Mouse (Mus musculus) kidney, adult 8-10 months (tissue): ENCODE measurements around the gene Net1.
A peak's percentile ranks its signal among the peaks of the same experiment; 100 is the strongest.
"Not testable (repeated sequence)": the region's sequence is repeated elsewhere in the genome, so short reads cannot be mapped to it uniquely, and the experiment has no call there.

Experiments
- DNase-seq, 2 experiments: peaks; one replicate each; pipeline ENCODE4 v3.0.0; 2022

Gene Net1

DNA sequence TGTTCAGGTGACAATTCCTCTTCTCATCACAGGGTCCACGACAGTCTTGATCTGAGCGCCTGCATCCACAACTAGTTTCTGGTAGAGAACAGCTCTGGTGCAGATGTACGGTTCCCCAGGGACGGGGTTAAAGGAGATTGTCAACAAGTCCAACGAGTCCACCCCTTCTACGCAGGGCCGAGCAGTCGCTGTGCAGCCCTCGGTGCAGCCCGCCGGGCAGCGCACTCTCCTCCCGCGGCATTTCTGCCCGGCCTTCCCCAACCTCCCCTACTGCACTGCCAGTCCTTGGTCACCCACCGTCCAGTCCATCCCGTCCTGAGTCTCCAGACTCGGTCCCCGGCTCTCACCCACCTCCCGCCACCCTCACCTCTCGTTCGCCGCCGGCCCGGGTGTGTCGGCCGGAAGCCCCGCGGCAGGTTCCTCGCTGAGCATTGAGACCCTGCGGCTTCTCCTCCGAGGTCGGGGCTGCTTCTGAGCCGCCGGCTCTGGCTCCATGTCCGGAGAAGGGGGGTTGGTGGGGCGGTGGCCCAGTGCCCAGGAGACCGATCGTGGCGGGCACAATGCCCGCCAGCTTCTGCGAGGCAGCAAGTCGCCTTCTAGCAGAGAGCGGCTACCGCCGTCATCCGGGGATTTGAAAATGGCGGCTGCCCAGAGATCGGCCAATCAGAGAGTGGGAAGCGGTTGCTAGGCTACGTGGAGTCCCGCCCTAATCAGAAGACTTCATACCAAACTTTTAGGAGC, at the start of gene Net1, which contains the start of gene Tubal3:
Gene Net1 (minus strand): TSS at position 650 of the 741 bp plus-strand sequence.
Gene Tubal3 (plus strand): TSS at position 704 of the 741 bp plus-strand sequence.
- peak; percentile 82 to 91 for DNase-seq

DNA sequence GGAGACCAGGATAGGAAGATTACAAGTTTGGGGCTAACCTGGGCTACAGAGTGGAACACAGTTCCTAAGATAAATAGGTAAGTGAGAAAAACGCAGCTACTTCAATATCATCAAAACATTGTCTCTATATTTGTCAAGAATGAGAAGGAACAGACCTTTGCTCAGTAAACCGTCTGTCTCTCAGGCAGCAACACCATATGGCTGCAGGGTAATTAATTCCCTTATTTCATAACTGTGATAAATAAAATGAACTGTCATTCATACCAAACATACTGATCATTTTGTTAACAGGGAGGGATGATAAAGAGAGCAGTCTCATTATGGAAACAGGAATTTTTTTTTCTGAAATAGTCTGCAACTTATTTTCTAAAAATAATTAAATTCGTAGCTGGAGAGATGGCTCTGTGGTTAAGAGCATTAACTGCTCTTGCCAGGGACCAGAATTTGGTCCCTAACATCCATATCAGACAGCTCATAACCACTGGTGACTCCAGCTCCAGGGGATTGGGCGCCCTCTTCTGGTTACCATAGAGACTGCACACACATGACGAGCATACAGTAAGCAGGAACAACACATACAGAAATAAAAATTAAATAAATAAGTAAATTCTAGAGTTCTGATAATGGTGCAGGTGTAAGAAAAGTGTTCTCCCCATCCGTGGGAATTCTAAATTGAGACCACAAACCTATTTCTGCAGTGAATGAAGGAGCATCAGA, 33.3 kb upstream of the Net1 start:
- DNase-seq: no peak

DNA sequence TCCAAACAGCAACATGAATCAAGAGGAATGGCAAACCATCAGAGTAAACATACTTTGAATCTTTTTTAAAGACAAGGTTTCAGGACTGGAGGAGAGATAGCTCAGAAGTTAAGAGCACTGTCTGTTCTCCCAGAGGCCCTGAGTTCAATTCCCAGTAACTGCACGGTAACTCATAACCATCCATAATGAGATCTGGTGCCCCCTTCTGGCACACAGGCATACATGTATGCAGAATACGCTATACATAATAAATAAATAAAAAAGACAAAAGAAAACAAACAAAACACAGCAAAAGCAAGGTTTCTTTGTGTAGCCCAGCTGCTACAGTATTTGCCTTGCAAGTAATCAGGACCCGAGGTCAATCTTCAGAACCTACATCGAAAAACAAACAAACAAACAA, 31.5 kb upstream of the Net1 start:
- DNase-seq: no peak

DNA sequence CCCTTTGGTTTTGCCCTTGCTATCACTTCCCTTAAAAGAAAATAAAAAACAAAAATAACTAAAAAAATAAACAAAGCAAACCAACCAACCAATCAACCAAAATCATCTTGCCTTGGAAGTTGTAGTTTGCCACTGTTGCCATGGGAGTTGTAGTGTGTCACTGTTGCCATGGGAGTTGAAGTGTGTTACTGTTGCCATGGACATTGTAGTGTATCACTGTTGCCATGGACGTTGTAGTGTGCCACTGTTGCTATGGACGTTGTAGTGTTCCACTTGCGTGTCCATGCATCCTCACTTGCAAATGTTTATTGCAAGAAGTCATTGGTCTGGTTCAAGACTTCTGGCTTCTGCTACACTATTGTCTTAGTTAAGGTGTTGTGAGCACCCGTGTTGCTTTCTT, 29.2 kb upstream of the Net1 start:
- DNase-seq: no peak

DNA sequence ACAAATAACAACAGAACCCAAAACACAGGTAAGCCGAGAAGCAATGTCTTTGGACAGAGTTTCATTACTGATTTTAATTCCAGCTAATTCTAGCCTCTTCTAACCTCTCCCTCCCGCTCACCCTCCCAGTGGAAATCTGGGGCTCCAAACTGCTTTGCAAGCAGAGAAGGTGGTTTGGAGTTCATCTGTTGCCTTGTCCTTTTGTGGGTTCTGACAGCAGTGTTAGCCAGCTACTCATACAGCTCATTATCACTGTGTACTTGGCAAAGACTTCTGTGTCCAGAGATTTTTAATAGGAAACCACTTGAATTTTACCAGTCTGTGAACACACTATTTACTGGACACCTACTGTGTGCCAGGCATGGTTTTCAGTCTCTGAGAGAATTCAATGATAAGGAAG, 27.2 kb upstream of the Net1 start, which contains the start of gene Ucn3:
Gene Ucn3 (minus strand): TSS at position 101 of the 400 bp plus-strand sequence.
- no peak for DNase-seq

DNA sequence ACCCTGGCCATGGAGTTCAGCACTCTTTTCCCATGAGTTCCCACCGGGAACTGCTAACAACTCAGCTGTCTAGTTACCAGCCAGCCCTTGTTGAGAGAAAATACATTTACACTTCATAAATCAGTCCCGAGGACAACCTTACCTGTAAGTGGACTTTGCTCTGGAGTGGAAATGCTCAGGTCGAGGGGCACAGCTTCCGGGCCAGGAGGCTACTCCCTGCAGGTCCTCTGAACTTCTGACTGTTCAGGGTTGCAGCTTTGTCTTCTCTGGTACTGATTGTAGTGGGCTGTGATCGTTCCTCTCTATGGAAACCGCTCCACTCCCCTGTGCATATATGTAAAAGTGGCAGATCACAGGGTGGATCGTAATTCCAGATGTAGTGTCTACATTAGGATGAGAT, 26.7 kb upstream of the Net1 start:
- DNase-seq: no peak

DNA sequence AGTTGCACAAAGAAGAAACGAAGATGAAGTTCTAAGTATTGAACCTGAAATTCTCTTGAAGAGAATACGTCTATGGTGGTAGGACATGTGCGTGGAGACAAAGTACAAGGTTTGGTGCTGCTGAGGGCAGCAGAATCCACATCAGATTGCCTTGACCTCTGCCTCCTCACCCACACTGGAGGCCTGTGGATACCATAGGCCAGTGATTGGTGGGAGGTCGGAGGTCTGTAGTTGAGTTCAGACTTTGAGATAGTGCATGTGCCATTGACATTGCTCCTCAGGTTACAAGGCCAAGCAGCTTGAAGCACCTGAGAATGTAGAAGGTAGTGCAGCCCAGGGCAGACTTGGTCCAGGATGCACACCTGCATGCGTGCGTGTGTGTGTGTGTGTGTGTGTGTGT, 8.0 kb upstream of the Net1 start:
- DNase-seq: no peak

DNA sequence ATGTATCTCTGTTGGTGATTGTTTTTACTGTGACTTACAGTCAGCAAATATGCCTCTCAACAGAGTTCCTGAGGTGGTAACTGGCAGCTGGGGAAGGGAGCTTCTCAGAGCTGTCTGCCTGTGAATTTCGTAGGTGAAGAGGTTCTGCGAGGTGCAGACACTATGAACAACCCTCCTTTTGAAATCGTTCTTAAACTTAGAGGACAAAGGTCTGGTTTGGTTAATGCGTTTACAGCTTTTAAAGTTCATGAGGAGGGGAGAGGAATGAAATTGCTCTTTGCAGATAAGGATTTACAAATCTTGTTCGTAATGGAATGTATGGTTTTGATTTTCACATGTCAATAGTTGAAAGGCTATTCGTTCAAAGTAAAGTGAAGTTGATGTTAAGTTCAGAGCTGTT, 7.6 kb upstream of the Net1 start:
- no peak for DNase-seq

DNA sequence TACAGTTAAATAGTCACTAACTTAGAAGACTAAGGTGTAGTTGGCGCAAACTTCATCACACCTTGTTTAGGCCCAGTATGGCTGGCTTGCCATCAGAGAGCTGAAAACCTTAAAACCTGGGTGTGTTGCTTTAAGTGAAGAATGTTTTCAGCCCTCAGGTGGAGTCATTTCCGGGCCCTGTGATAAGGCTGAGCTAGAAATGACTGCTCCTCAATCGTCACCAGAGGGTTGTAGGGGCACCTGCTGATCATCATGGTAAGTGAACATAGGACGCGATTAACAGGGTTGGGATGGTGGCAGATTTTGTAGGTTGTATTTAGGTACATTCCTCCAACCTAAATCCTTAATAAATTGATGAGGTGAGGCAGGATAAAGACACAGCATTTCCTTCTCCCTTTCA, 6.5 kb upstream of the Net1 start:
- DNase-seq: no peak

DNA sequence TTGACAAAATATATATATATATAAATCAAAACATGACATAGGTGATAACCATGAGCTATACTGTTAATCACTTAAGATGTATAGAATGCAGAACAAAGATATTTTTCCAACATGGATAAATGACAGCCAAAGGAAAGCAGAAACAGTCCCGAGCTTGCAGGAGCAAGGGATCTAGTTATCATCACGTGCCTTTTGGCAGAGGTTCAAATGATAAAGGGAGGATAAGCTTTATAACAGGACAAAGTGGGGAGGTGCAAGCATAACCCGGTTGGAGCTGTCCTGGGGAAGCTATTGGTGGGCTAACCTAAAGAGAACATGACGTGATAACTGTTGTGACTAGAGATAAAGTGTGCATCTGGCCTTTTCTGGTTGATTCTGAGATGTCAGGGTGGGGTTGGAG, 4.5 kb downstream of the Net1 start:
- no peak for DNase-seq

DNA sequence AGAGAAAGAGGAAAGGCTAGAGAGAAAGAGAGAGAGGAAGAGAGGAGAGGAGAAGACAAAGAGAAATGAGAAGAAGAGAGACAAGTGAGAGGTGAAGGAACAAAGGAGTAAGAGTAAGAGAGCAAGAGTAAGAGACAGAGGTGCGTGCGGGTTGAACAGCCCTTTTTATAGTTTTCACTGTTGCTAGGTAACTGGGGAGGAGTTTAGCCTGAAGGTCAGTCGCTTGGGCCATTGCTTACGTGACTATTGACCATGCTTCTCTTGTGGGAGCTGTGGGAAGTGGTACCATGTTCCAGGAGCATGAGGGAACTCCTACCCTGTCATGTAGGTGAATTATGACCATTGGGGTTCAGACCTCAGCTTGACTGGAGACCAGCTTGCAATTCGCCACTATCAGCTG, 7.7 kb downstream of the Net1 start:
- DNase-seq: no peak

DNA sequence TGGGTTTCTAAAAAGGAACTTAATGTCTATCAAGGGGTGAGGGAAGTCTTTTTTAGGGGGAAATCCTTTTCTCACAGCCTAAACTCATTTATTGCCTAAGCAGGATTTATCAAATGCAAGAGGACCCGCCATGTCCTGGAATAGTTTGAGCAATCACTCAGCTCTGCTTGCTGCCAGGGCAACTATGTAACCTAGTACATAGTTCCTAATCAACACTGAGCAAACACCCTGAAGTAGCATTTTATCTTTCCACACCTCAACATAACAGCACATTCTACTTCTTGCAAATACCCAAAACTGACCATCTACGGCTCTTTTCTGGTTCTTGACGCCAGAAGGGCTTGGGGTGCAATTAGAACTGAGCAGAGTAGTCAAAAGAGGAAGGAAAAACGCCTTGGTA, 9.8 kb downstream of the Net1 start:
- DNase-seq: no peak

DNA sequence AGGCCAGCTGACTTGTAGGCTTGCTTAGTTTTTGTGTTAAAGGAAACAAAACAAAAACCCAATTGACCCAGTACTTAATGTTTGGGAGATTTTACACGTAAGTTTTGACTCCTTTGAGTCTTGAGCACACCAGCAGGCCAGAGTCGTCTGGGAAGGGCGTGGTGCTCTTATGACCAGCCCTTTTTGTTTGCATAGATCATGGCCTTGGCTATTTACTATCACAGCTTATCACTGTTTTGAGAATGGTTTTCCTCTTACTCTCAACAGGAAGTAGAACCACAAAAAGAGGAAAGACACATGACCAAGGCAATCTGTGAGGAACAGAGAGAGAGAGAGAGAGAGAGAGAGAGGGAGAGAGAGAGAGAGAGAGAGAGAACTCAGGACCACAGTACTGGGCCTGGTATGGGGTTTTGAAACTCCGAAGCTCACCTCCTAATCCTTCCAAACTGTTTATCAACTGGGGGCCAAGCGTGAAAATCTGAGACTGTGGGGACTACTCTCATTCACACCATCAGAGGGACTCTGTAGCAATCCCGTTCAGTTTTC, 10.8 kb downstream of the Net1 start:
- DNase-seq: no peak

DNA sequence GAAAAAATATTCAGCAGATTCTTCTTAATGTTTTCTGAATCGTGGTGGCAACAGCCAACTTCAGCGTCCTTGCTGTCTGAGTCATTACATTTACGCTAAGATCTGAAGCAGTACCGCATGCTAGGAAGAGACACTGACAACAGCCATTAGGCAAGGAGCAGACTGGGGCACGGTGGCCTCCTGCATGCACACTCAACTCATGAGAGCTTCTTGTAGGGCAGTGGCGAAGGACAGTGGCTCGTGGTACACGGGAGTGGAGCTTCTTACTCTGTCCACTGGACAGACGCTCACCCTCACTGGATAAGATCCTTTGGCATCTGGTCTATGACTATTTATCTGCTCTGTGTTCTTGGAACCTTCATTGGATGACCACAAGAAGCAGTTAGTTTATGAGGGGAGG, 18.7 kb downstream of the Net1 start:
- no peak for DNase-seq

DNA sequence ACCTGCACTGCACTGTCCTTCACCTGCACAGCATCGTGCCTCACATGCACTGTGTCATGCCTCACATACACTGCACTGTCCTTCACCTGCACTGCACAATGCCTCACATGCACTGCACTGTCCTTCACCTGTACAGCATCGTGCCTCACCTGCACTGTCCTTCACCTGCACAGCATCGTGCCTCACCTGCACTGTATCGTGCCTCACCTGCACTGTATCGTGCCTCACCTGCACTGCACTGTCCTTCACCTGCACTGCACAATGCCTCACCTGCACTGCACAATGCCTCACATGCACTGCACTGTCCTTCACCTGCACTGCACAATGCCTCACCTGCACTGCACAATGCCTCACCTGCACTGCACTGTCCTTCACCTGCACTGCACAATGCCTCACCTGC, 19.8 kb downstream of the Net1 start:
- DNase-seq: not testable (repeated sequence)

DNA sequence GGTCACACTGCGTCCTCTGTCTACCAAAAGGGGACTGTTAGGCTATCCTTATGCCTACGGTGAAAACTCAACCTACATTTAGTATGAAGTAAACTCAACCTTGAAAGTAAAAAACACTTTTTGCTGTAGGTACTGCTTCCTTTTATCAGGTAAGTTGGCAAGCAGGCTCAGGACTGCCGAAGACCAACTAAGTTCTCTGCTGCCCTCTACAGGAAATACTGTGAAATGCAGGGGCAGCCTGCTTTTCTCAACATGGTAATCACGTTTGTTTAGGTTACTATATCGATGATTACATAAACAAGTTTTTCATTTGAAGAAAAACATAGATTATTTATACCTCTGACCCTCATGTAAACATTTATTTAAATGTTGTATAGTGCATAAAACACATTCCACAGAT, 21.1 kb downstream of the Net1 start:
- peak; percentile 79 to 80 for DNase-seq

DNA sequence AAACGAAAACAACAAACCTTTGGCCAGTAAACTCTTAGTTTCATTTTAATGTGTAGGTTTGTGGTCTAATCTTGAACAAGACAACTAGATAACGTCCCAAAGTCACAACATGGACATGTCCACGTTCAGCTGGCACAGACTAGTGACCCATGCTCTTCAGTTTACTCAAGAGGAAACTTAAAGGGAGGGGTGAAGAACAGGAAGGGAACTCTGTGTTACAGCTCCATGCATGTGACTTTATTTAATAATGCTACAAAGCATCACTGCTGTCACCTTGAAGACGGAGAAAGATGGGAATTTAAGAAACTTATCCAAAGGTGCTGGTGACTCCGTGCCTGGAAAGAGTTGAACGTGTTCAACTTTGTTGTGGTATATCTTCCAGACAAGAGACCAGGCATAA, 22.0 kb downstream of the Net1 start:
- DNase-seq: no peak

DNA sequence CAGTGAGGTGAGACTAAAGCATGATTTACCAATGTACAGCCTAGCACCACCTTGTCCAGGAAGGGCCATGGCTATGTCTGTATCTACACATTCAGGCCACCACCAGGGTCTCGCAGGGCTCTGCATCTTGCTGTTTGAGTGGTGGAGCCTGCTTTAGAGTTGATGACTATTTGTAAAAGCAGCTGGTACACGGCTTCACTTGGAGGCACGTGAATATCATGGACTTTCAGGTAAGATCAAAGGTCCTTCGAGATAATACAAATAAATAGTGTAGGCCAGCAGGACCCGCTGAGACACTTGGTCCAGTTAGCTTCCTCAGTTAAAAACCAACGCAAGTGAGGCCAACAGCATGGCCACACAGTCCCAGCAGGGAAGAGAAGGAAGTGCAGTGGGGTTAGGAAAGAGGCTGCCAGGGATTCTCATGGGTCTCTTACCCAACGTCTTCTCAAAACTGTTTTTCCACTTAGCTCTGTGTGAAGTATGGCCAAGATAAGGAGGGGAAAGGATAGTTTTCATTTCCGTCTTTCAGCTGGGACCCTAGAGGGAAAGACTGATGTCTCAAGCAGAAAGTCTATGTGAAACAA, 22.5 kb downstream of the Net1 start:
- no peak for DNase-seq

DNA sequence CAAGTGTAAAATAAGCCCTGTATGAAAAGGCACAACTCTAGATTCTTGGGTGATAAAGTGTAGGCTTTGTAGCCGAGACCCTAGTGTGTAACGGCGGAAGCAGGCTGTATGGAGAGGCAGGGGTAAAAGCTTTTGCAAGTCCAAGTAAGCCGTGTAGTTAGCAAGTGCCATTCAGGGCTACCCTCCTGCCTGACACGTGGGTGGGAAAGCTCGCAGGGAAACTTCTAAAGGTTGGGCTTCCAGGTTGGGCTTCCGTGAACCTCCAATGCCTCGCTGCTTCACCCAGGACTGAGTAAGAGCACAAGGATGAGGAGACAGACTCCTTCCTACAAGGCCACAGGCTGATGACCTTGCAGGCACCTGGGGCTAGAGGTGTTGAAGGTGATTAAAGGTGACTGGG, 23.5 kb downstream of the Net1 start:
- peak in 1 of 2 experiments; percentile 32 for DNase-seq

DNA sequence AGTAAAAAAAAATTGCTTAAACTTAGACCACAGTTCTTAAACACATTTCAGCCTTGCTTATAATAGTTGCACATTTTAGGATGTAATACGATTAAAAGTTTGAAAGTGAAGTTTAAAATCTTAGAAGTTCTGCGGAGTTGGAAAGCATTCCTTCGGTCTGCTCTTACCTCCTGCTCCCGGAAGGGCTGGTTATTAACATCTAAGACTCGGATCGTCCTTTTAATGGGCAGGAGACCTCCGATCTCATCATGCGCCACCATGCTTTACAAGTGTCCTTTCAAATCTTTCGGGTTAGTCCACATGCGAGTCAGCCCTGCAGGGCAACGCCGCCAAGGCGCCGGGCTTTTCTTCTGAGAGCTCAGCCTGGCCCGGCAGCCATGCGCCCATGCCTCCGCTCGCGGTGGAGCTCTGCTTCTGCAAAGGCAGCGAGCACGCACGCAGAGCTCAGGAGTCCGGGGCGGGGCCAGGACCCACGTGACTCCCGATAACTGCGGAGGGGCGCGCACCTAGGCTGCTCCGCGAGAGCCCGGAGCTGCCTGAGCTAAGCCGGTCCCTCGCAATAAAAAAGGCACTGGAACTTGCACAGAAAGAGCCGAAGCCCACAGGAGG, 24.8 kb downstream of the Net1 start:
- peak; percentile 92 to 95 for DNase-seq

DNA sequence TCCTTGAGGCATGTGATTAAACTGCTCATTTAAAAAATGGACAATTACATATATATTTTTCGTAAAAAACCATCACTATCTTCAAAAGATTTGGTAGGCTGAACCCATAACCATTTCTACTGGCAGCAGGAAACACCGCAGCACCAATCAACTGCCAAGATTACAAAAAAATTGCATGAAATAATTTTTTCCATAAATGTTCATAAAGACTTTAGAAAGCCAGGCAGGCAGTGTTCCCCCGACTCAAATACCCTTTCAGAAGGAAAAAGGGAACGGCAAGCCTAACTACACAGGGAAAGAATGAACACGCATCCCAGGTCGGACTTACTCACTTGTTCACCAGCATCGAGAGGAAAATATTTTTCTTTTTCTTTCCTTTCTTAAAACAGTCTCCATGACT, 25.4 kb downstream of the Net1 start:
- no peak for DNase-seq

DNA sequence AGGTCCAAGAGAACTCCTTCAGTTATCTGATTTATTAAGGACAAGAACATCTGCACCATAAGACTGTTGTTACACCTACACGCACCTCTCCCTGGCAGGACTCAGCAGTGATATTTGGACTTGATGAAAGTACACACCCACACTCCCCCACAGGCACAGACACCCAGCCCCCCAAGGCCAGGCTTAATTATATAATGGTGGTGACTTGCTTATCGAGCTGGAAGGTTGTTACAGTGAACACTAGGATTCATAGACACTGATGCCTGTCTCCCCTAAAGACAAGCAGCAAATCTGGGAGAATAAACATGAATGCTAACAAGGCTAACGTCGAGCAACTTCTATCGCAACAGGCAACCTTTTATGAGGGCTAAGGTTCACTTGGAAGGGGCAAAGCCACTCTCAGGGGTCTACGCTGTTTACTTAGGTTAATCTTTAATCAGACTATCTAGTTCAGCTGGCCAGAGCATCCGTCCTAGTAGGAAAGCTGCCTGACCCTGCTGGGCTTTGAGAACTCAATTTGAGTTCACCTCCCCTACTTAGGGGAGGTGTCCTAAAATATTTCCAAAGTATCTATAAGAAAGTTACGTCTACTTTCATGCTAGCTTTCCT, 26.4 kb downstream of the Net1 start:
- DNase-seq: peak; percentile 65 to 76

DNA sequence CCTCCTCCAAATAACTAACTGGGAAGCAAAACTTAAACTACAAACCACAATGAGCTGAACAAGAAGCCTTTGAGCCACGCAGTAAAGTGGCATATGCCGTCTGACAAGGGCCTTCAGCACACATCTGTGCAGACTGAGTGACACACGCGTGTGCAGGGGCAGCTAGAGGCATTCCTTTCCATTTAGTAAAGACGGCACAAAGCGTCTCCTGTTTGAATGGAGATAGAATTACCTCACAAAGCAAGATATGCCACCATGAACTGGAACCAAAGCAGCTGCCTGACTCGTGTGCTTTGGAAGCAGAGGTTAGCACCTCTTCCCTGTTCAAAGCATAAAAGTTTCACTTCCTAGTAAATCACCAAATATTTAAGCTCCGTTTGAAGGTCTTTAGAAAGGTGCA, 28.0 kb downstream of the Net1 start:
- no peak for DNase-seq
